Mouse (Mus musculus): ENCODE measurements at regions not wholly inside any gene's neighbourhood (a gene's known extent, or its start where the extent isn't known, plus 50 kb on each side); places are given as distances from the start of the nearest gene placed in this dataset.

DNA sequence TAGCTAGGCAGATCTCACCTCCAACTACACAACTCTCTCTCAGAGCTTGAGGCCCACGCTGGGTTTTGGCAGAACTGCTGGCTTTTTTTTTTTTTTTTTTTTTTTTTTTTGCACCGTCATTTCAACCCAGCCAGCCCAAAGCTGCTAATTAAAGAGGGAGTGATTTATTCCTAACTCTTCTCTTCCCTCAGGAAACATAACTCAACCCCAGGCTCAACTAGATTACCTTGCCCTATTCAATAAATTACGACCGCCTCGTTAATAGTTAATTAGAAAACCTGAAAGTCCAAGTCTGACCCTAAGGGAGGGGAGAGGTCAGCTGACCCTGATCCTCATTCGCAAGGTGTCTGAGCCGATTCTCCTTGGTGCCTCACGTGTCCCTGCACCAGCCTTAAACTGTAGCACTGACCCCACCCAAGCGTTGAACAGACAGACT, 92.3 kb upstream of the Gas1 start:
- TF ChIP-seq GATA1 (IDR thresholded peaks at IDR 0.05; ENCODE audit: borderline replicate concordance, low read length) (no peak), FLI1 (IDR thresholded peaks at IDR 0.05; ENCODE audit: low read length) (no peak)

Measured in megakaryocyte, embryonic 14.5 days (primary cell).